7 mouse cellular contexts compared by ENCODE assay signal in genomic region chr11:55469048-55469843, GRCm38 (mm10). TPM values are rescaled to one million over a fixed set of nuclear protein-coding genes. Genes with fewer than 3 reads are reported as not detected.
DNase-seq lines count a peak whose midpoint lies in the region; ATAC-seq lines count a peak whose summit lies in the region.

TSS of gene G3bp1 (plus strand) at chr11:55469685.

- WGBS in embryonic facial prominence, embryonic 12.5 days = under 1% methylated on average over 57 of the region's 57 CpGs
- WGBS in limb, embryonic 11.5 days = under 1% methylated on average over 55 of the region's 57 CpGs
- WGBS in midbrain, embryonic 14.5 days = under 1% methylated on average over 57 of the region's 57 CpGs

- H3K9ac ChIP-seq in embryonic facial prominence, embryonic 12.5 days = peak within 1 kb of the TSS; percentile 98
- H3K9ac ChIP-seq in limb, embryonic 11.5 days (ENCODE audit: low read length) = peak within 1 kb of the TSS; percentile 98
- peak within 1 kb of the TSS; percentile 93 for H3K9ac ChIP-seq in midbrain, embryonic 14.5 days (replicated peaks; ENCODE audit: low read length)

- H3K27me3 ChIP-seq in embryonic facial prominence, embryonic 12.5 days = no peaks in the 10 kb centered on the region
- no peaks in the 10 kb centered on the region for H3K27me3 ChIP-seq in limb, embryonic 11.5 days (ENCODE audit: control insufficient read depth, insufficient read depth, low read length)
- no peaks in the 10 kb centered on the region for H3K27me3 ChIP-seq in midbrain, embryonic 14.5 days (ENCODE audit: control insufficient read depth, insufficient read depth, low read length)

- H3K36me3 ChIP-seq in embryonic facial prominence, embryonic 12.5 days = peaks cover 20% of the 10 kb centered on the region
- peaks cover 4% of the 10 kb centered on the region; the same call in 1 of the 2 replicates for H3K36me3 ChIP-seq in limb, embryonic 11.5 days (ENCODE audit: control insufficient read depth, insufficient read depth, low read length)
- H3K36me3 ChIP-seq in midbrain, embryonic 14.5 days (ENCODE audit: control insufficient read depth, insufficient read depth, low read length) = peaks cover 3% of the 10 kb centered on the region

- ATAC-seq in embryonic facial prominence, embryonic 12.5 days (ENCODE audit: insufficient number of reproducible peaks, insufficient read depth, low FRiP score, low TSS enrichment) = peak; percentile 99
- ATAC-seq in limb, embryonic 11.5 days (ENCODE audit: insufficient number of reproducible peaks, low FRiP score, low TSS enrichment, low read depth) = peak; percentile 98
- peak; percentile 98 for ATAC-seq in midbrain, embryonic 14.5 days (ENCODE audit: low FRiP score, low TSS enrichment)

- peak within 1 kb of the TSS; percentile 99 for H3K4me3 ChIP-seq in embryonic facial prominence, embryonic 12.5 days
- H3K4me3 ChIP-seq in limb, embryonic 11.5 days (ENCODE audit: low read depth, low read length) = peak within 1 kb of the TSS; percentile 96
- H3K4me3 ChIP-seq in midbrain, embryonic 14.5 days (replicated peaks; ENCODE audit: low read depth, low read length) = peak within 1 kb of the TSS; percentile 98

- peaks cover 17% of the 10 kb centered on the region for H3K4me1 ChIP-seq in embryonic facial prominence, embryonic 12.5 days
- peaks cover 5% of the 10 kb centered on the region; the same call in 1 of the 2 replicates for H3K4me1 ChIP-seq in limb, embryonic 11.5 days (ENCODE audit: control insufficient read depth, insufficient read depth, low read length)
- peaks cover 17% of the 10 kb centered on the region for H3K4me1 ChIP-seq in midbrain, embryonic 14.5 days (ENCODE audit: control insufficient read depth, insufficient read depth, low read length)

- peak within 1 kb of the TSS; percentile 92 for H3K27ac ChIP-seq in embryonic facial prominence, embryonic 12.5 days
- H3K27ac ChIP-seq in limb, embryonic 11.5 days (replicated peaks; ENCODE audit: low read depth, low read length) = peak within 1 kb of the TSS; percentile 76; the same call in 1 of the 2 replicates
- peak within 1 kb of the TSS; percentile 88 for H3K27ac ChIP-seq in midbrain, embryonic 14.5 days (replicated peaks; ENCODE audit: low read depth, low read length)

- peak; percentile 99 for DNase-seq in adrenal gland, postnatal 25 days
- peak; percentile 100 for DNase-seq in heart, adult 11 months
- peak; percentile 100 for DNase-seq in kidney, adult 18-20 months
- DNase-seq in limb, embryonic 11.5 days (ENCODE audit: low spot score) = peak; percentile 98
- peak; percentile 99 for DNase-seq in midbrain, embryonic 14.5 days
- peak; percentile 97 to 98 for DNase-seq in spleen, adult 18-20 months

- H3K9me3 ChIP-seq in embryonic facial prominence, embryonic 12.5 days = no peaks in the 10 kb centered on the region
- H3K9me3 ChIP-seq in limb, embryonic 11.5 days (ENCODE audit: control insufficient read depth, low read length) = no peaks in the 10 kb centered on the region
- no peaks in the 10 kb centered on the region for H3K9me3 ChIP-seq in midbrain, embryonic 14.5 days (ENCODE audit: control insufficient read depth, low read length)

- H3K4me2 ChIP-seq in embryonic facial prominence, embryonic 12.5 days (replicated peaks) = peak within 1 kb of the TSS; percentile 67
- peak within 1 kb of the TSS; percentile 81 for H3K4me2 ChIP-seq in limb, embryonic 11.5 days (ENCODE audit: low read depth, severe bottlenecking)
- peak within 1 kb of the TSS; percentile 80 for H3K4me2 ChIP-seq in midbrain, embryonic 14.5 days (ENCODE audit: low read length)

RNA-seq across cellular contexts. Expression of gene G3bp1, which starts in this region (rescaled TPM):
- total RNA-seq in adrenal gland, postnatal 25 days (2021) = 57.6 and 63.6 TPM in 2 replicates
- 237 TPM in 2 replicates for polyA plus RNA-seq in embryonic facial prominence, embryonic 12.5 days (2016; fragmentation: Nextera tagmentation; extraction: Ambion mirVana)
- polyA plus RNA-seq in limb, embryonic 11.5 days (2014; fragmentation: Nextera tagmentation; extraction: Ambion mirVana) = 260 and 269 TPM in 2 replicates
- 83.6 and 125 TPM in 2 replicates for polyA plus RNA-seq in midbrain, embryonic 14.5 days (2014; fragmentation: Nextera tagmentation; extraction: Ambion mirVana)

Comparison
In these comparisons a context has a peak if more than half of its experiments do, and no peak if none do; other contexts are left out.
1. Peak in every context shown above with its lines: DNase-seq, ATAC-seq, H3K4me3 ChIP-seq and H3K27ac ChIP-seq.